Mouse (Mus musculus) cerebellum, postnatal 10 days (tissue): ENCODE results near the gene Traip.
A peak's percentile ranks its signal among the peaks of the same experiment; 100 is the strongest.

ENCODE experiments used
- DNase-seq, 2 experiments: peaks; one replicate each; pipeline ENCODE4 v3.0.0; 2021; ENCODE audit warnings: mixed read lengths in 2 of 2

The Traip gene

DNA sequence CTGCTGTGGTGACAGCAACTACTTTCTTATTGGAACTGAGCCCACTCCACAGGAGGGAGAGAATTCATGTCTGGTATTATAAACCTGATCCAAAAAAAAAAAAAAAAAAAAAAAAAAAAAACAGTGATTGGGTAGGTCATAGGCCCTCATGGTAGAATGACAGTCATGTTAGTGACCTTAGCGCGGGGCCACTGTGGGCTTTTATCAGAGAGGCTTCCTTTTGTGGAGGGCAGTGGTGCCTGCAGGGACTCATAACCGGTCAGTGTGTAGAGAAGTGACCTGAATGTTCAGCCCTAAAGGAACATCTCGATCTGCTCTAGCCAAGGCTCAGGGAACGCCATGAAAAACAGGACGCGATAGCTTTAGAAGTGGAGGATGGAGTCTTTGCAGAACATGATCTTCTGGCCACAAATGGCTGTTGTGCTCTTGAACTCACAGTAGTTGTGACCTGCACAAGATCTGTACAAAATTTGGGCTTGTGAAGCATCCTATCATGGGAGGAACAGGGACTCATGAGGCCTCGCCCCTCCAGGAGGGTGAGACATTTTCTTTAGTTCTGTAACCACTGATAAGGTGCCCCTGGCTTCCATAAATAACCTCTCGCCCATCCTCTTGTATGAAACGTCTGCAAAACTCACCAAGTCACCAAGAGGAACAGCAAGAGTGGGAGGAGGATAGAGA, 24.7 kb downstream of the Traip start:
- no peak for DNase-seq

DNA sequence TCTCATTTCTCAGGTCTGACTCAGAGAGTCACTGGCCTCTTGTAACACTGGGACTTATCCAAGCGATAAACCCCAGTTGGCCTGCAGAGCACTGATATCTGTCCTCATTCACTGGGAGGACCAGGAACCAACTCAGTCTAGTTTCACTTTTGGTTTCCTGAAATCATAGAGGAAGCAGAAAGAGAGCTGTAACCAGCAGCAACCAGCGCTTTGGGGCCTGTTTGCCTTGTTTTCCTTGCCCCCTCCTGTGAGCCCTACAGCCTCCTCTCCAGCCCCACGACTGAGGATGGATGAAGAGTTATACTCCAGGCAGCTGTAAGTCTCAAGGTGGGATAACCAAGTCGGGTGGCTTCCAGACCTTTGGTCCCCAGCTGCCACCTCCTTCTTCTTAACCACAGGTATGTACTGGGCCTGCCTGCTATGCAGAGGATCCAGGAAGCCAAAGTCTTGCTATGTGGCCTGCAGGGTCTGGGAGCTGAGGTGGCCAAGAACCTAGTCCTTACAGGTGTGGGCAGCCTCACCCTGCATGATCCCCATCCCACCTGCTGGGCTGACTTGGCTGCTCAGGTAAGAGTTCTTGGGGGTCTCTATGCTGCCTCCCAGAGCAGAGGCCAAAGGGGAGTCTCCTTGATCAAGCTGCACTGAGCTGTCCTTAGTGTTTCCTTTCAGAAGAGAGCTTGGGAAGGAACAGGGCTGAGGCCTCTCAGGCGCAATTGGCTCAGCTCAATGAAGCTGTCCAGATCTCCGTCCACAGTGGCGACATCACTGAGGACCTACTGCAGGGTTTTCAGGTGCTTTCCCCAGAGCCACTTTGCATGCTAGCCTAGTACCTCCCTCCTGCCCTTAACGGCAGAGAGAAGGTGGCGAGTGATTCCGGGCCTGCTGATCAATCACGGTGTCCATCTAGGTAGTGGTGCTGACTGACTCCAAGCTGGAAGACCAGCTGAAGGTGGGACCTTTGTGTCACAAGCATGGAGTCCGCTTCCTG, 25.8 kb downstream of the Traip start, which contains the start of gene Uba7:
Gene Uba7, plus strand, starts transcription at position 107 of the 988 bp plus-strand sequence.
- no peak for DNase-seq

DNA sequence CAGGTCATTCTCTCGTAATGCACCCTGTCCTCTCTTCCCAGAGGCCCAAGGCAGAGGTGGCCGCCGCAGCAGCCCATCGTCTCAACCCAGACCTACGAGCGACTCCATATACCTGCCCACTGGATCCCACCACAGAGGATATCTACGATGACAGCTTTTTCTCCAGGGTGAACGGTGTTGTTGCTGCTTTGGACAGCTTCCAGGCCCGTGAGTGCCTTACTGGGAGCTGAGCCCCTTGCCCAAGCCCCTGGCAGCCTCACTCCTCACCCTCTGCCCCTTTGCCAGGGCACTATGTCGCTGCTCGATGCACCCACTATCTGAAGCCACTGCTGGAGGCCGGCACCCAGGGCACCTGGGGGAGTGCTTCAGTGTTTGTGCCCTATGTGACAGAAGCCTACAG, 28.9 kb downstream of the Traip start:
- DNase-seq = no peak

GRCm38 (mm10) chr9:107981684-107982605, 32.0 kb downstream of the Traip start:
- DNase-seq = no peak

- DNase-seq = peak; percentile 44 to 51
Measured at GRCm38 (mm10) chr9:107982681-107983346, 32.9 kb downstream of the Traip start, which contains the start of gene Gm20661. Gm20661 (plus strand) TSS chr9:107983058.

GRCm38 (mm10) chr9:107983421-107983890, 33.5 kb downstream of the Traip start:
- DNase-seq = peak; percentile 38 to 61

DNA sequence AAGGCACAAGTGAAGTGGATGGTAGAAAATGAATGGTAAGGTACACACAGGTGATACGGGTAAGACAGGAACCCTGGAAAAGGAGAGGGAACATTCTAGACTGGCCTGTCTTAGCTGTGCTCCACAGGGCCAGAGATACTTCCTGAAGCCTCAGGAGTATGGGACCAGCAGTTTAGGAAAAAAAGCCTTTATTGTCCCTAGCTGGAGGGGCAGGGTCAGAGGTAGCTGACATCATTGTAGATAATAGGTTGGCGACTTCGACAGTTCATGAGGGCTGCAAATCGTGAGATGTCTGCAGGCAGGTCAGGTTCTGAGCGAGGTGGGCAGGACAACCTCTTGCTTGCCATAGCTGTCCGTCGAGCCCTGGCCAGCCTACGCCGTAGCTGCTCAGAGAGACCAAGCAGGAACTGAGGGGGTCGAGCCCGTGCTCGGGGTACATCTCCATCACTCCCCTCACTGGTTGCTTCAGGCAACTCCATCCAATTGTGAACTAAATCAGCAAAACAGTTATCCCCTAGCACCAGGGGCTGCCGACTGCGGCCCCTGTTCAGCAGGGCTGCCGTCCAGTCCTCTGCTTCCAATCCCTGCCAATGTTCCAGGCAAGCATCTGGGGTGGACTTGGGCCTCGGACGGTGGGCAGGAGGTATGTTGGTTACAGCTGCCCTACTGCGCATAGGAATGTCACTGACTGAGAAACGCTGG, 34.3 kb downstream of the Traip start:
- no peak for DNase-seq

DNA sequence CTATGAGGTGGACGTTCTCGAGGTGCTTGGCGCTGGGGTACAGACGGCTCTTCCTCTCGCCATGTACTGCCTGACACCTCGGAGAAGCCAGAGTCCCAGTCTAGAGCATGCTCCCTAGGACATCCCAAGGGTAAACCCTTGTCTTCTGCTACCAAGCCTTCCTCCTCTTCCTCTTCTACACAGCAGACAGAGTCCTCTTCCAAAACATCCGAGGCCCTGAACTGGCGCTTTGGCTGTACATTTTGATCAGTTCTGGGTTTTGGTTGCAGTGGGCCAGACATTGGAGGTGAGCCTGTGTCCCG, 34.8 kb downstream of the Traip start:
- no peak for DNase-seq

DNA sequence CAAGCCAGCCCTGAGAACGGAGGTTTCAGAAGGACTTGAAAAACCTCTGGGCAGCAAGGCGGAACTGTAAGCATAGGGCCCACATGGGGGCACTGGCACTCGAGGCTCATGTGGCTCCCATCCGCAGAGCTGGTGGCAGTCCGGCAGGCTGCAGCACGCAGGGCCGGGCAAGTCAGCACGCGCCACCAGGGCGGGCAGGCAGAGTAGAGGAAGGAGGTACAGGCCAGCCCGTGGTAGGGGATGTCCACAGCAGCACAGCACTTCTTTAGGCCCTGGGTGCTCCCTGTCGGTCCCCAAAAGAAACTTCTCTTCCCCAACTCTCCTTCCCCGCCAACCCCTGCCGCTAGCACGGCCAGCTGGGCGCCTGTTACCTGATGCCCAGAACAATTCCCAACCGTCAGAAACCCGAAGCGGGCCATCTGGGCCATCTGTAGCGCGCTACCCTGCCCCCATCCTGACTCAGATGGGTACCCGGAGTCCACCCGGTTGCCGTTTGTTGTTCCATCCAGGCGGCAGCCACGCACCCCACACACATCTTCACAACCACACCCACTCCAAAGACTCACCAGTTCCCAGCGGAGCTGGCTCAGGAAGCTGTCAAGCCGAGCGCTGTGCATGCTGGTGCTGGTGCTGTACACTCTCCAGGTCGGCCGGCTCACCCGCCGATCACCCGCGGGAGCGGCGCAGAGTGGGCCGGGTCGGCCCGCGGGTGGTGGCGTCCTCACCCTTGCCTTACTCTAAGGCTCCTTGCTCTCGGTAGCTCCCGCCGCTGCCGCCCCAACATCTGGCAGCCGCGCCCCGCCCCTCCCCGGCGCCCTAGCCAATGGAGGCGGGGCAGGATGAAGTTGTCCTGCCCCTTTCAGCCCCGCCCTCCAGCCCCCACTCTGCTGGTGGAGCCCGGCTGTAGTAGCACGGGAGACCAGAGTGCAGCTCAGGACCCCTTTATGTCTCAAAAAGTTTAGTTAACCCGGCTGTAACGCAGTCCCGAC, 35.5 kb downstream of the Traip start, which contains the start of gene Inka1:
Gene Inka1, minus strand, starts transcription at position 749 of the 989 bp plus-strand sequence.
- peak; percentile 74 to 81 for DNase-seq

GRCm38 (mm10) chr9:107986376-107986775, 36.4 kb downstream of the Traip start:
- peak; percentile 90 to 91 for DNase-seq

- no peak for DNase-seq
Measured at GRCm38 (mm10) chr9:107987950-107988349, 38.0 kb downstream of the Traip start.

DNA sequence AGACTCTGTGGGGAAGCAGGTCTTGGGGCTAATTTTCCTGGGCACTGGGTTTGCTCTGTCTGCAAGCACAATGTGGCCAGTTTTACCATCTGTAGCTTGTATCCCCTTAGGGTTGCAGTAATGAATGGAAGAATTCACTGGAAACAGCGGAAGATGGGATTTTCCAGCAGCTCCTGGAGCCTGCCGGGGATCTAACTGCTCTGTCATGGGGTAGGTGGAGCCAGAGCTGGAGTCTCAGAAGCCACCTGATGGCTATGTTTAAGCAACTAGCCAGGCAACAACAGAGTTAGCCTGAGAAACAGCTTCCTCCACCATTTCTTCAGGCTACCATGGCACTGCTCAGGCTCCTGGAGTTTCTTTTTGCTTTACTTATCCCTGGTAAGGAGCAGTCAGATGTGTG, 42.3 kb downstream of the Traip start, which contains the start of gene Cdhr4:
Gene Cdhr4, plus strand, starts transcription at position 301 of the 400 bp plus-strand sequence.
- DNase-seq = no peak

DNA sequence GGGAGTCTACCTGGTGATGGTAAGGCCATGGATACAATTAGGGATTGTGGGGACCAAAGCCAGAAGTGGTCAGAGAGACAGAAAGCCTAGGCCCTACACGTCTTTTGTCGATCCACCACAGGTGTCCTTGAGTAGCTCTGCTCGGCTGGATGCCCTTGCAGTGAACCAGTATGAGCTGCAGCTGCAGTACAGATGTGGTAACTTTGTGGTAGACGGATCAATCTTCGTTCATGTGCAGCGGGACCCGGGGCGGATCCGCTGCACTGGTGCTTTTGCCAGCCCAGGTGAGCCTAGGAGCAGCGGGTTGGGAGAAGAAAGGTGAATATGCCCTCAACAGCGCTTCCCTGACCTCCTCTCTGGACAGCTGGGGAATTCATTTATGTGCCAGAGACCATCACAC, 43.1 kb downstream of the Traip start:
- DNase-seq = no peak

- no peak for DNase-seq
Measured at GRCm38 (mm10) chr9:107994464-107994863, 44.5 kb downstream of the Traip start.

DNA sequence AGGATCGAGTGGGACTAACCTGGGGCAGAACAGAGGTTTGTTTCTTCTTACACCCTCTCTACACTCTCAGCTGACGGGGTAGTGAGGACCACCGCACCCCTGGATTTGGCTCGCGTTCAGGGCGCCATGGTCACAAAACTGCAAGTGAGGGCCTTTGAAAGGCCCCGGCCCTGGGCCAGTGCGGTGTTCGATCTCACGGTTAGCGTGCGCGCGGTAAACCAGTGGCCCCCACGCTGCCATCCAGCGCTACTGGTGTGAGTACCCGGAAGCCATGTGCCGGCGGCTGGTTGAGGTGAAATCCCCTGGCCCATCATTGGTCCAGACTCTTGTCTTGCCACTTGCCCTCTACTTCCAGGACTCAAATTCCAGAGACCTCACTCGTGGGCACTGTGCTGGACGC, 45.6 kb downstream of the Traip start:
- no peak for DNase-seq

DNA sequence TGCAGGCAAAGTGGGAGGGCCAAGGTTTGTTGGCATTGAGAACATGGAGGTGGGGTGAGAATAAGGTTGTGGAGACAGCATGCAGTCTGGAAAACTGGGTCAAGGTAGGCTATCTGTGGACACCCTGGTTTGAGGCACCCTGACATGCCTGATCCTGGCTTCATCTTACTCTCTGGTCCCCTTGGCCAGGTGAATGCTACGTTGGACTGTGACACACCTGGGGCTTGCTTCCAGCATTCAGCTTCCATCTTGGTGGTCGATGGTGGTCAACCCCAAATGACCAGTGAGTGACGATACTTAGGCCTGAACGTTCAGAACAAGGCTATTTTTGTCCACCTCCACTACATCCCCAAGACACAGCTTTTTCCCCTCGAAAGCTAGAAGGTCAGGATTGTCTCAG, 46.1 kb downstream of the Traip start, which contains the start of gene Gm20662:
Gene Gm20662, plus strand, starts transcription at position 301 of the 400 bp plus-strand sequence.
- no peak for DNase-seq

DNA sequence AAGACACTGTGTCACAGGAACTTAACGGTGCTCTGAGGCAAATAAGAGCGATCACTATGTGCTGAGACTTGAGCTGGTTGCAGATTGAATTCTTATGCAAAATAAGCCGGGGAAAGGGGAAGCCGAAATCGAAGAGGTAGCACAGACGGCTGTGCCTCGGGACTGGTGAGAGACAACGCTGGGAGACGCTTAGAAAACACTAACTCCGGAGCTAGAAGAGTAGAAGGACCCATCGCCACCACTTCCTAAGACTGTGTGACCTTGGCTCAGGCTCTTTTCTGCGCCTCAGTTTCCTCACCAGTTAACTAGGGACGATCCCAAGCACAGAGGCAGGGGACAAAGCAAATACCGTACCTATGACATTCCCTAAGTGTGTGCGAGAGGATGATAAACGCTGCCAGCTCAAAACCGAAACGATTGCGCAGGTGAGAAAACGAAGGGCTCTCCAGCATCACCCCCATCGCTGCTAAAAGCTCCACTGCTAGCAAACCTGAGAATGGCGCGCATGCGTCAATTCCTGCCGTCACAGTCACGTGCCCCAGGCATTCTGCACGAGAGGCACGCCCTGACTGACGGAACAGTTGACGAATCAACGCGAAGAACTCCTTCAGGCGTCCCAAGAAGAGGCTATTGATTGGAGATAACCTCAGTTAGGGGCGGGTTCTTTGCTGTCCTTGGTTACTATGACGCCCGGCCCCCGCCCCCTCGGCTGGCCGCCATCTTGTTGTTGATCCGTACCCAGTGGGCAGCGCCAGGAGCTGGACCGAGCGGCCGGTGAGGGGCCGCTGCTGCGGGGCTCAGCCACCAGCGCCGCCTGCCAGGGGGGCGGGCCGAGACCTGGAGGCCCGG, 52.2 kb downstream of the Traip start, which contains the start of gene Ip6k1:
Gene Ip6k1, plus strand, starts transcription at position 580 of the 849 bp plus-strand sequence.
- peak; percentile 100 for DNase-seq

DNA sequence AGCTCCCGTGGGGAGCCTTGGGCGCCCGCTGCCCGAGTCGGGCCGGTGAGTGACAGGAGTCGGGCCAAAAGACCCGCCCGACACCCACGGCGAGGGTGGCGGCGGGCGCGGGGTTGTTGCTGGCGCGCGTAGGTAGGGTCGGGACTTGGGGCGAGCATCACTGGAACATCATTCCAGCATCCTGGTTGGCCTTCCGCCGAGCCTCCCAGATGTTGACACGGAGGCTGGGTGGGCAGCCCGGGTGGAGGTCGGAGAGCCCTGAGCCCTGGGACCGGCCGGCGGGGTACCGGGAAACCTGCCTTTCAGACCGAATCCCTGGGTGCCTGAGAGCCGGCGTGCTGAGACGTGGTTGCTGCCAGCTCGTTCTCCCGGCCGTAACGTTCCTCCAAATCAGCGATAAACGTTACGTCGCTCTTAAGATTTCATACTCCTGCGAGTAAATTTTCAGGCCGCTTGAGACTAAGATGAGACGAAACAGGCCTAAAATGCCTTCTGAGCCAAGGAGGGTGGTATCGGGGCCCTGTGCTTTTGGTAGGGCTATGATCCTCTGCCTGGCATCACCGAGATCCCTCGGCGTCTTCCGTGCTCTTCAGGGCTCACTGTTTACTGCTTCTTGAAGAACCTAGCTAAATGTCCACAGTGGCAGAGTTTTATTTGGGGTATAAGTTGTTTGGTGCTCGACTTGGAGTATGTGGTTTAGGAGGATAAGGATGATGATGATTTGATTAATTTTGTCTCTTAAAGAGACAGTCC, 53.0 kb downstream of the Traip start:
- peak; percentile 73 to 80 for DNase-seq
